Mouse (Mus musculus) MEL (cell line): ENCODE measurements around the gene Slc17a7. TPM values are rescaled to one million over a fixed set of nuclear protein-coding genes. Genes with fewer than 3 reads are reported as not detected.

Experiments
- DNase-seq: peaks from one replicate; pipeline ENCODE4 v3.0.0; 2011; ENCODE audit warnings: low read depth, low spot score
- H3K27ac ChIP-seq: 2 replicates; pipeline ENCODE4 v1.5.1; 2012; ENCODE audit warnings: low read depth, mild to moderate bottlenecking, control low read depth, low read length, moderate library complexity; ENCODE audit not compliant: control insufficient read depth
- H3K27me3 ChIP-seq, 2 experiments: fragments of 150-350 bp in 1 of 2; sonication (generic) in 1 of 2; 2 replicates each; pipeline ENCODE4 v1.6.1; 2012; ENCODE audit warnings: low read length in 2 of 2, mild to moderate bottlenecking in 2 of 2, improper control_type of control experiment in 1 of 2, moderate library complexity in 1 of 2; ENCODE audit not compliant: insufficient read depth in 2 of 2, control insufficient read depth in 1 of 2
- H3K36me3 ChIP-seq, 2 experiments: 2 replicates each; pipeline ENCODE4 v1.6.1; 2012 to 2014; ENCODE audit warnings: low read length in 2 of 2, improper control_type of control experiment in 1 of 2, inconsistent platforms in 1 of 2, mild to moderate bottlenecking in 1 of 2; ENCODE audit not compliant: insufficient read depth in 2 of 2, control insufficient read depth in 1 of 2
- H3K4me1 ChIP-seq, 2 experiments: fragments of 150-350 bp in 1 of 2; sonication (generic) in 1 of 2; 2 replicates each; pipeline ENCODE4 v1.6.1; 2012; ENCODE audit warnings: low read length in 2 of 2, improper control_type of control experiment in 1 of 2, mild to moderate bottlenecking in 1 of 2; ENCODE audit not compliant: insufficient read depth in 2 of 2, control insufficient read depth in 1 of 2
- H3K4me3 ChIP-seq, 2 experiments: fragments of 150-350 bp in 1 of 2; sonication (generic) in 1 of 2; 2 replicates each; pipeline ENCODE4 v1.5.1; 2012; ENCODE audit warnings: low read depth in 2 of 2, low read length in 2 of 2, mild to moderate bottlenecking in 2 of 2, moderate library complexity in 2 of 2, control low read depth in 1 of 2, improper control_type of control experiment in 1 of 2; ENCODE audit not compliant: control insufficient read depth in 1 of 2, insufficient read depth in 1 of 2
- H3K79me2 ChIP-seq: 2 replicates; pipeline ENCODE4 v1.6.1; 2012; ENCODE audit warnings: mild to moderate bottlenecking, low read length, moderate library complexity; ENCODE audit not compliant: control insufficient read depth, poor library complexity, insufficient read depth
- H3K9ac ChIP-seq: 2 replicates; pipeline ENCODE4 v1.6.1; 2012; ENCODE audit warnings: low read depth, mild to moderate bottlenecking, control low read depth, low read length, moderate library complexity; ENCODE audit not compliant: control insufficient read depth, poor library complexity, severe bottlenecking
- H3K9me3 ChIP-seq: fragments of 150-350 bp; sonication (generic); replicated peaks from 2 replicates; pipeline ENCODE4 v1.6.1; 2012; ENCODE audit warnings: mild to moderate bottlenecking, low read length, improper control_type of control experiment, moderate library complexity; ENCODE audit not compliant: insufficient read depth
- E2F4 ChIP-seq: IDR thresholded peaks from 2 replicates; pipeline ENCODE4 v1.6.1; 2011; ENCODE audit warnings: low read depth, low read length, improper control_type of control experiment, borderline replicate concordance
- ELF1 ChIP-seq: IDR thresholded peaks from 2 replicates; pipeline ENCODE4 v1.6.1; 2014; ENCODE audit warnings: low read depth, mild to moderate bottlenecking, inconsistent platforms, low read length, improper control_type of control experiment, moderate library complexity
- EP300 ChIP-seq, 2 experiments: IDR thresholded peaks; 2 replicates each; pipeline ENCODE4 v1.6.1; 2011; ENCODE audit warnings: improper control_type of control experiment in 2 of 2, low read length in 2 of 2, low read depth in 1 of 2, mild to moderate bottlenecking in 1 of 2
- ETS1 ChIP-seq: IDR thresholded peaks from 2 replicates; pipeline ENCODE4 v1.6.1; 2012; ENCODE audit warnings: low read depth, mild to moderate bottlenecking, inconsistent platforms, low read length, improper control_type of control experiment, moderate library complexity
- GABPA ChIP-seq: IDR thresholded peaks from 2 replicates; pipeline ENCODE4 v1.6.1; 2012; ENCODE audit warnings: low read depth, mild to moderate bottlenecking, inconsistent platforms, low read length, improper control_type of control experiment, moderate library complexity
- GATA1 ChIP-seq: IDR thresholded peaks from 2 replicates; pipeline ENCODE4 v1.6.1; 2011; ENCODE audit warnings: low read depth, low read length, improper control_type of control experiment
- JUND ChIP-seq: IDR thresholded peaks from 2 replicates; pipeline ENCODE4 v1.6.1; 2011; ENCODE audit warnings: low read depth, mild to moderate bottlenecking, improper control_type of control experiment, low read length
- KAT2A ChIP-seq: conservative IDR thresholded peaks from 2 replicates; pipeline ENCODE4 v1.6.1; 2012; ENCODE audit warnings: low read depth, low read length, improper control_type of control experiment, inconsistent platforms
- MAFK ChIP-seq: IDR thresholded peaks from 2 replicates; pipeline ENCODE4 v1.6.1; 2011; ENCODE audit warnings: low read depth, mild to moderate bottlenecking, low read length, improper control_type of control experiment, borderline replicate concordance
- MAX ChIP-seq: IDR thresholded peaks from 2 replicates; pipeline ENCODE4 v1.6.1; 2011; ENCODE audit warnings: low read length, improper control_type of control experiment
- MAZ ChIP-seq: IDR thresholded peaks from 2 replicates; pipeline ENCODE4 v1.6.1; 2012; ENCODE audit warnings: low read depth, mild to moderate bottlenecking, inconsistent platforms, low read length, improper control_type of control experiment
- MEF2A ChIP-seq: IDR thresholded peaks from 2 replicates; pipeline ENCODE4 v1.6.1; 2014; ENCODE audit warnings: low read depth, mild to moderate bottlenecking, inconsistent platforms, low read length, improper control_type of control experiment; ENCODE audit not compliant: poor library complexity, insufficient replicate concordance, severe bottlenecking; ENCODE audit errors: extremely low read depth
- MYB ChIP-seq: IDR thresholded peaks from 2 replicates; pipeline ENCODE4 v1.6.1; 2011; ENCODE audit warnings: mild to moderate bottlenecking, low read depth, low read length, improper control_type of control experiment
- POLR2A ChIP-seq, 2 experiments: IDR thresholded peaks; 2 replicates each; pipeline ENCODE4 v1.6.1; 2011 to 2012; ENCODE audit warnings: low read length in 2 of 2, mild to moderate bottlenecking in 2 of 2, control low read depth in 1 of 2, improper control_type of control experiment in 1 of 2, low read depth in 1 of 2, moderate library complexity in 1 of 2; ENCODE audit not compliant: control insufficient read depth in 1 of 2, insufficient read depth in 1 of 2, poor library complexity in 1 of 2
- POLR2AphosphoS2 ChIP-seq: IDR thresholded peaks from 2 replicates; pipeline ENCODE4 v1.6.1; 2011; ENCODE audit warnings: low read length, improper control_type of control experiment
- POLR2AphosphoS5 ChIP-seq: IDR thresholded peaks from 2 replicates; pipeline ENCODE4 v1.6.1; 2012; ENCODE audit warnings: low read depth, borderline replicate concordance, mild to moderate bottlenecking, inconsistent platforms, low read length, moderate library complexity, mixed read lengths
- RCOR1 ChIP-seq: IDR thresholded peaks from 2 replicates; pipeline ENCODE4 v1.6.1; 2012; ENCODE audit warnings: low read depth, mild to moderate bottlenecking, inconsistent platforms, low read length, improper control_type of control experiment
- SIN3A ChIP-seq: IDR thresholded peaks from 2 replicates; pipeline ENCODE4 v1.6.1; 2012; ENCODE audit warnings: low read length, improper control_type of control experiment, inconsistent platforms
- SMC3 ChIP-seq: IDR thresholded peaks from 2 replicates; pipeline ENCODE4 v1.6.1; 2011; ENCODE audit warnings: low read depth, low read length, improper control_type of control experiment
- TBP ChIP-seq: IDR thresholded peaks from 2 replicates; pipeline ENCODE4 v1.8.0; 2011; ENCODE audit warnings: low read depth, low read length, improper control_type of control experiment
- TCF12 ChIP-seq: IDR thresholded peaks from 2 replicates; pipeline ENCODE4 v1.6.1; 2014; ENCODE audit warnings: low read depth, mild to moderate bottlenecking, inconsistent platforms, low read length, improper control_type of control experiment, moderate library complexity
- ZC3H11A ChIP-seq: IDR thresholded peaks from 2 replicates; pipeline ENCODE4 v1.6.1; 2012; ENCODE audit warnings: low read depth, mild to moderate bottlenecking, inconsistent platforms, low read length, improper control_type of control experiment
- ZNF384 ChIP-seq: IDR thresholded peaks from 2 replicates; pipeline ENCODE4 v1.6.1; 2012; ENCODE audit warnings: low read depth, mild to moderate bottlenecking, inconsistent platforms, low read length, improper control_type of control experiment
- polyA plus RNA-seq, 2 experiments: library from polyadenylated mRNA; stranded (reverse) in 1 of 2; unstranded in 1 of 2; fragments of >175 nt in 1 of 2; fragments of >200 nt in 1 of 2; gene quantifications; 2 replicates each; pipeline versions ENCODE4 v1.2.1 to v1.2.4; 2012; ENCODE audit warnings: low replicate concordance in 2 of 2, low read depth in 1 of 2; ENCODE audit not compliant: insufficient read length in 2 of 2, insufficient read depth in 1 of 2, missing spikeins in 1 of 2
- total RNA-seq: library from RNA; depleted of rRNA; stranded (reverse); fragments of 300-350 nt; gene quantifications from 2 replicates; pipeline ENCODE4 v1.2.3, GENCODE M21; 2012

Gene Slc17a7
- total and polyA plus RNA-seq, 3 experiments: 0.23 to 1.0 TPM; not detected in 1

DNA sequence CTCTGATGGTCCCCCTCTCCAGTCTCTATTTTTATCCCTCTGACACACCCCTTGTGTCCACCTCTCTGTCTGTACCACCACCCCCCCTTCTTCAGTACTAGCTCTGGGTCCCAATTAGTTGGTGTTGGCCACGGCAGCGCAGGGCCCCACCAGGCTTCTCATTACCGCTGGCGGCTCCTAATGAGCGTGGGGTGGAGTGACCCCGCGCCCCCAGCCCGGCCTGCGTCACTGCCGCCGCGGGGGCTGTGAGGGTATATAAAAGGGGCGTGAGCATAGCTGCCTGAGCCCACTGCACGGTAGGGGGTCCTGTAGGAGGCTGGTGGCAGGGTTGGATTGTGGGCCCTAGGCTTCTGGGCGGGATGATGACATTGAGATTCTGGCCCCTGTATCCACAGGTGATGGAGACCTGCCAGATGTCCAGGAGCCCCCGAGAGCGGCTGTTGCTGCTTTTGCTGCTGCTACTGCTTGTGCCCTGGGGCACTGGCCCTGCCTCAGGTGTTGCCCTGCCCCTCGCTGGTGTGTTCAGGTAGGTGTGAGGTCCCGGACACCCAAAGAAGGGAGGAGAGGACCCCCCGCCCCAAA, 17.2 kb downstream of the Slc17a7 start, which contains the start of gene Pth2:
Gene Pth2 (plus strand): TSS at position 100 of the 582 bp plus-strand sequence.
- Histone ChIP-seq H3K9me3 (no peaks in the 10 kb centered on the region), H3K9ac (no peak within 1 kb of the TSS; the same call in 1 of the 2 replicates), H3K27ac (no peak within 1 kb of the TSS), H3K27me3 (no peaks in the 10 kb centered on the region), H3K36me3 (peaks cover 0 to 3% of the 10 kb centered on the region in 2 experiments; a peak in 2 of 4 replicates), H3K79me2 (no peaks in the 10 kb centered on the region), H3K4me3 (no peak within 1 kb of the TSS; a peak in 1 of 4 replicates), H3K4me1 (peaks cover 0 to 5% of the 10 kb centered on the region in 2 experiments; a peak in 2 of 4 replicates)
- DNase-seq: no peak
- no peak for TF ChIP-seq MAZ
- no peak for TF ChIP-seq GATA1
- TF ChIP-seq RCOR1: no peak
- TF ChIP-seq POLR2A (IDR thresholded peaks at IDR 0.05; ENCODE audit: control insufficient read depth in 1 of 2, insufficient read depth in 1 of 2, low read depth in 1 of 2, low read length in 2 of 2, poor library complexity in 1 of 2): no peak
- TF ChIP-seq SMC3: no peak
- TF ChIP-seq ZNF384: no peak
- no peak for TF ChIP-seq TCF12
- TF ChIP-seq TBP: no peak
- TF ChIP-seq MEF2A: no peak
- no peak for TF ChIP-seq E2F4
- TF ChIP-seq KAT2A: no peak
- TF ChIP-seq MYB: no peak
- no peak for TF ChIP-seq SIN3A
- TF ChIP-seq MAFK: no peak

DNA sequence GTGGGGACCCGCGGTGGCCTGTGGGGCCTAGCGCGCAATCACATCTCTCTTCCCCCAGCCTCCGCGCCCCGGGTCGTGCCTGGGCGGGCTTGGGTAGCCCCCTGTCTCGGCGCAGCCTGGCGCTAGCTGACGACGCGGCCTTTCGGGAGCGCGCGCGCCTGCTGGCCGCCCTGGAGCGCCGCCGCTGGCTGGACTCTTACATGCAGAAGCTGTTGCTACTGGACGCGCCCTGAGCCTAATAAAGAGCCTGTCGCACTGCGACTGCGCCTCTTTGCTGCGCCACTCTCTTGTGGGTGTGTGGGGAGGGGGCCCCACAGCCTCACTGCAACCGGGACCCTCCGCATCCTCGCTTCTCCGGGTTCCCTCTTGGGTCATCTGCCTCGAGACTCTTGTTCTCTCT, 17.8 kb downstream of the Slc17a7 start:
- DNase-seq: no peak
- H3K4me3 ChIP-seq: no peak overlapping the region

More for the DNA sequence above, 17.8 kb downstream of the Slc17a7 start:
- Histone ChIP-seq H3K36me3 (peaks cover 0 to 3% of the 10 kb centered on the region in 2 experiments; a peak in 2 of 4 replicates), H3K27me3 (no peaks in the 10 kb centered on the region), H3K27ac (no peak overlapping the region), H3K9ac (no peak overlapping the region; the same call in 1 of the 2 replicates), H3K4me1 (peaks cover 0 to 5% of the 10 kb centered on the region in 2 experiments; a peak in 2 of 4 replicates), H3K9me3 (no peaks in the 10 kb centered on the region), H3K79me2 (no peaks in the 10 kb centered on the region)
- no peak for TF ChIP-seq GATA1
- no peak for TF ChIP-seq EP300 (IDR thresholded peaks at IDR 0.05; ENCODE audit: low read depth in 1 of 2, low read length in 2 of 2)
- no peak for TF ChIP-seq POLR2AphosphoS2
- no peak for TF ChIP-seq SIN3A
- TF ChIP-seq ZC3H11A: no peak
- no peak for TF ChIP-seq ELF1
- TF ChIP-seq GABPA: no peak
- no peak for TF ChIP-seq JUND
- TF ChIP-seq E2F4: no peak
- no peak for TF ChIP-seq RCOR1
- no peak for TF ChIP-seq ZNF384
- no peak for TF ChIP-seq MAX
- TF ChIP-seq MEF2A: no peak
- no peak for TF ChIP-seq POLR2AphosphoS5
- TF ChIP-seq ETS1: no peak
- no peak for TF ChIP-seq MAFK
- no peak for TF ChIP-seq KAT2A
- TF ChIP-seq TBP: no peak
